In genomic region chr8:70776496-70777444, GRCm38 (mm10) we compare ENCODE assay signal across 8 mouse cellular contexts. TPM values are rescaled to one million over a fixed set of nuclear protein-coding genes. Genes with fewer than 3 reads are reported as not detected.
DNase-seq lines count a peak whose midpoint lies in the region; ATAC-seq and TF ChIP-seq lines count a peak whose summit lies in the region.

Gene Pik3r2 (minus strand): TSS chr8:70776713.

- DNase-seq in B cell, adult 2 months, result peak; percentile 98 to 99
- peak; percentile 99 for DNase-seq in brain, adult 2 months (ENCODE audit: low read depth, low spot score)
- DNase-seq in liver, adult 2 months (ENCODE audit: extremely low read depth, low read depth, low spot score), result peak; percentile 88
- DNase-seq in splenic B cell, adult 2 months (ENCODE audit: low read depth, low spot score), result peak; percentile 98

- no peaks in the 10 kb centered on the region for H3K27me3 ChIP-seq in heart, embryonic 11.5 days (ENCODE audit: control insufficient read depth, insufficient read depth, low read length)
- H3K27me3 ChIP-seq in kidney, embryonic 16.5 days (ENCODE audit: insufficient read depth, low read length), result no peaks in the 10 kb centered on the region
- H3K27me3 ChIP-seq in liver, adult 2 months (ENCODE audit: control insufficient read depth, insufficient read depth, low read length), result no peaks in the 10 kb centered on the region
- H3K27me3 ChIP-seq in myocyte (ENCODE audit: control insufficient read depth, insufficient read depth, insufficient read length), result no peaks in the 10 kb centered on the region
- H3K27me3 ChIP-seq in splenic B cell, adult 2 months (ENCODE audit: control insufficient read depth, insufficient read depth, low read length, poor library complexity, severe bottlenecking), result no peaks in the 10 kb centered on the region

- H3K79me2 ChIP-seq in liver, adult 2 months (ENCODE audit: control insufficient read depth, insufficient read depth, low read length), result peaks cover 5% of the 10 kb centered on the region; the same call in 1 of the 2 replicates
- peaks cover 21% of the 10 kb centered on the region for H3K79me2 ChIP-seq in myocyte (ENCODE audit: control insufficient read depth, insufficient read depth)

- H3K36me3 ChIP-seq in heart, embryonic 11.5 days (ENCODE audit: control insufficient read depth, insufficient read depth, low read length), result peaks cover 14% of the 10 kb centered on the region
- H3K36me3 ChIP-seq in kidney, embryonic 16.5 days (ENCODE audit: insufficient read depth, low read length), result peaks cover 49% of the 10 kb centered on the region
- H3K36me3 ChIP-seq in liver, adult 2 months (ENCODE audit: control insufficient read depth, insufficient read depth, low read length), result peaks cover 2% of the 10 kb centered on the region; the same call in 1 of the 2 replicates
- H3K36me3 ChIP-seq in myocyte (ENCODE audit: control insufficient read depth, insufficient read depth), result no peaks in the 10 kb centered on the region
- H3K36me3 ChIP-seq in splenic B cell, adult 2 months (ENCODE audit: control insufficient read depth, insufficient read depth, low read length, poor library complexity, severe bottlenecking), result peaks cover 16% of the 10 kb centered on the region

- H3K27ac ChIP-seq in heart, embryonic 11.5 days (ENCODE audit: low read depth, low read length), result peak within 1 kb of the TSS; percentile 98
- peak within 1 kb of the TSS; percentile 99 for H3K27ac ChIP-seq in kidney, embryonic 16.5 days (ENCODE audit: low read length)
- H3K27ac ChIP-seq in liver, adult 2 months (replicated peaks; ENCODE audit: insufficient read depth, low read depth, low read length), result peak within 1 kb of the TSS; percentile 94

- peak within 1 kb of the TSS; percentile 73 for H3K4me3 ChIP-seq in heart, embryonic 11.5 days (ENCODE audit: low read depth, low read length)
- peak within 1 kb of the TSS; percentile 84 for H3K4me3 ChIP-seq in kidney, embryonic 16.5 days (ENCODE audit: low read length)
- peak within 1 kb of the TSS; percentile 81 for H3K4me3 ChIP-seq in liver, adult 2 months (ENCODE audit: insufficient read depth, low read depth, low read length)
- H3K4me3 ChIP-seq in myocyte, result peak within 1 kb of the TSS; percentile 92

- peak; percentile 50 for TF ChIP-seq POLR2A in liver, adult 2 months (IDR thresholded peaks at IDR 0.05; ENCODE audit: extremely low read depth, insufficient read depth, low read length)
- peak; percentile 74 for TF ChIP-seq POLR2A in myocyte (IDR thresholded peaks at IDR 0.05; ENCODE audit: insufficient read length, low read depth)

- H3K4me2 ChIP-seq in heart, embryonic 11.5 days, result peak within 1 kb of the TSS; percentile 94
- H3K4me2 ChIP-seq in kidney, embryonic 16.5 days (replicated peaks; ENCODE audit: low read depth, low read length), result peak within 1 kb of the TSS; percentile 83
- peak within 1 kb of the TSS; percentile 93 for H3K4me2 ChIP-seq in myocyte (ENCODE audit: low read depth)

- TF ChIP-seq CTCF in liver, adult 2 months (IDR thresholded peaks at IDR 0.05; ENCODE audit: low read depth, low read length), result no peak; the same call in 1 of the 2 replicates

- peak within 1 kb of the TSS; percentile 44 for H3ac ChIP-seq in myocyte (ENCODE audit: control insufficient read depth, insufficient read length)

- no peaks in the 10 kb centered on the region for H3K9me3 ChIP-seq in heart, embryonic 11.5 days (replicated peaks; ENCODE audit: control insufficient read depth, low read length)
- no peaks in the 10 kb centered on the region for H3K9me3 ChIP-seq in kidney, embryonic 16.5 days (ENCODE audit: low read length)

- H3K9ac ChIP-seq in heart, embryonic 11.5 days (ENCODE audit: low read depth, low read length), result peak within 1 kb of the TSS; percentile 97
- peak within 1 kb of the TSS; percentile 98 for H3K9ac ChIP-seq in kidney, embryonic 16.5 days (replicated peaks; ENCODE audit: low read length)
- H3K9ac ChIP-seq in liver, adult 2 months (ENCODE audit: low read depth, low read length), result peak within 1 kb of the TSS; percentile 89

- peaks cover 24% of the 10 kb centered on the region for H3K4me1 ChIP-seq in heart, embryonic 11.5 days (ENCODE audit: control insufficient read depth, insufficient read depth, low read length)
- peaks cover 39% of the 10 kb centered on the region for H3K4me1 ChIP-seq in kidney, embryonic 16.5 days (ENCODE audit: insufficient read depth, low read length)
- H3K4me1 ChIP-seq in liver, adult 2 months (ENCODE audit: control insufficient read depth, insufficient read depth, low read length), result peaks cover 16% of the 10 kb centered on the region

- under 1% methylated on average over 94 of the region's 94 CpGs for WGBS in heart, embryonic 11.5 days (ENCODE audit: insufficient replicate concordance)
- under 1% methylated on average over 92 of the region's 94 CpGs for WGBS in kidney, embryonic 16.5 days
- WGBS in liver, adult 2 months, result under 1% methylated on average over 91 of the region's 94 CpGs

- ATAC-seq in erythroblast, adult 5-6 weeks (replicated peaks; ENCODE audit: low FRiP score, poor library complexity, severe bottlenecking), result peak; percentile 71
- peak; percentile 82 for ATAC-seq in heart, embryonic 11.5 days (replicated peaks; ENCODE audit: insufficient number of reproducible peaks, low FRiP score, low TSS enrichment)
- ATAC-seq in kidney, embryonic 16.5 days (ENCODE audit: low FRiP score, low TSS enrichment), result peak; percentile 93

TF ChIP-seq in myocyte, 11 proteins besides CTCF, POLR2A, EP300 and RAD21:
- TF ChIP-seq SRF (IDR thresholded peaks at IDR 0.05; ENCODE audit: control insufficient read depth, insufficient read length, low read depth) (no peak), MYOG (IDR thresholded peaks at IDR 0.05; ENCODE audit: control insufficient read depth in 1 of 3, insufficient read depth in 1 of 3, insufficient read length in 2 of 3, low read depth in 2 of 3) (peak in 1 of 3 experiments; percentile 29), REST (IDR thresholded peaks at IDR 0.05; ENCODE audit: insufficient read depth, insufficient read length) (no peak), POLR2AphosphoS2 (IDR thresholded peaks at IDR 0.05; ENCODE audit: insufficient read length, low read depth) (peak; percentile 64)
TF ChIP-seq in myocyte: peak in this region for 2.

RNA-seq across cellular contexts. Expression of gene Pik3r2, which starts in this region (rescaled TPM):
- total RNA-seq in erythroblast, adult 5-6 weeks (2015; ENCODE audit: low replicate concordance), result 4.8 and 12.1 TPM in 2 replicates
- 5.9 and 6.3 TPM in 2 replicates for total RNA-seq in erythroblast, adult 5-6 weeks (2017; ENCODE audit: low replicate concordance)
- 21.5 and 23.1 TPM in 2 replicates for polyA plus RNA-seq in heart, embryonic 11.5 days (2014; fragmentation: Nextera tagmentation; extraction: Ambion mirVana)
- 72.8 and 77.3 TPM in 2 replicates for polyA plus RNA-seq in kidney, embryonic 16.5 days (2015; fragmentation: Nextera tagmentation; extraction: Ambion mirVana)
- total RNA-seq in liver, adult 2 months (2014; rRNA removed), result 7.7 and 10.9 TPM in 2 replicates
- 38.2 and 53.9 TPM in 2 replicates for polyA plus RNA-seq in liver, adult 2 months (2012; rRNA removed)
- 130 TPM for polyA plus RNA-seq in myocyte (2012; fragmentation: generic; extraction: Trizol)

Comparison
In these comparisons a context has a peak if more than half of its experiments do, and no peak if none do; other contexts are left out.
1. Peak in every context shown above with its lines: DNase-seq, ATAC-seq, H3K4me3 ChIP-seq and H3K27ac ChIP-seq.